Mouse (Mus musculus): ENCODE measurements around the gene Psg19. TPM values are rescaled to one million over a fixed set of nuclear protein-coding genes. Genes with fewer than 3 reads are reported as not detected.
"Not testable (repeated sequence)": the region's sequence is repeated elsewhere in the genome, so short reads cannot be mapped to it uniquely, and the experiment has no call there.

Gene Psg19
- not detected in 2 replicates for total RNA-seq (2017)

GRCm38 (mm10) chr7:18798420-18798819 lies at the start of gene Psg19:
TSS of gene Psg19 (minus strand) at chr7:18798520.
- ATAC-seq (replicated peaks in 1 of 2; ENCODE audit: insufficient read depth in 1 of 2, low FRiP score in 2 of 2, low TSS enrichment in 1 of 2, low read depth in 1 of 2, poor library complexity in 2 of 2, severe bottlenecking in 2 of 2), result no peak

- no peak for ATAC-seq (replicated peaks in 1 of 2; ENCODE audit: insufficient read depth in 1 of 2, low FRiP score in 2 of 2, low TSS enrichment in 1 of 2, low read depth in 1 of 2, poor library complexity in 2 of 2, severe bottlenecking in 2 of 2)
These were observed 46.5 kb upstream of the Psg19 start for GRCm38 (mm10) chr7:18844811-18845210.

GRCm38 (mm10) chr7:18841174-18841567 lies 42.9 kb upstream of the Psg19 start:
- ATAC-seq (replicated peaks in 1 of 2; ENCODE audit: insufficient read depth in 1 of 2, low FRiP score in 2 of 2, low TSS enrichment in 1 of 2, low read depth in 1 of 2, poor library complexity in 2 of 2, severe bottlenecking in 2 of 2), result no peak

GRCm38 (mm10) chr7:18840386-18841173 lies 42.3 kb upstream of the Psg19 start:
- peak; percentile 97 to 99 for ATAC-seq (replicated peaks in 1 of 2; ENCODE audit: insufficient read depth in 1 of 2, low FRiP score in 2 of 2, low TSS enrichment in 1 of 2, low read depth in 1 of 2, poor library complexity in 2 of 2, severe bottlenecking in 2 of 2)

- ATAC-seq (replicated peaks in 1 of 2; ENCODE audit: insufficient read depth in 1 of 2, low FRiP score in 2 of 2, low TSS enrichment in 1 of 2, low read depth in 1 of 2, poor library complexity in 2 of 2, severe bottlenecking in 2 of 2), result peak; percentile 40 to 61; a peak in 3 of 4 replicates
These were observed 41.5 kb upstream of the Psg19 start, which contains the start of gene Mill2 for GRCm38 (mm10) chr7:18839865-18840264. TSS of gene Mill2 (plus strand) at chr7:18839966.

- no peak for ATAC-seq (replicated peaks in 1 of 2; ENCODE audit: insufficient read depth in 1 of 2, low FRiP score in 2 of 2, low TSS enrichment in 1 of 2, low read depth in 1 of 2, poor library complexity in 2 of 2, severe bottlenecking in 2 of 2)
These were observed 34.0 kb upstream of the Psg19 start for GRCm38 (mm10) chr7:18832298-18832697.

GRCm38 (mm10) chr7:18829545-18829944 lies 31.2 kb upstream of the Psg19 start:
- no peak for ATAC-seq (replicated peaks in 1 of 2; ENCODE audit: insufficient read depth in 1 of 2, low FRiP score in 2 of 2, low TSS enrichment in 1 of 2, low read depth in 1 of 2, poor library complexity in 2 of 2, severe bottlenecking in 2 of 2)

GRCm38 (mm10) chr7:18828592-18828991 lies 30.3 kb upstream of the Psg19 start:
- peak; percentile 46 to 60; a peak in 2 of 4 replicates for ATAC-seq (replicated peaks in 1 of 2; ENCODE audit: insufficient read depth in 1 of 2, low FRiP score in 2 of 2, low TSS enrichment in 1 of 2, low read depth in 1 of 2, poor library complexity in 2 of 2, severe bottlenecking in 2 of 2)

GRCm38 (mm10) chr7:18827792-18828546 lies 29.6 kb upstream of the Psg19 start:
- no peak for ATAC-seq (replicated peaks in 1 of 2; ENCODE audit: insufficient read depth in 1 of 2, low FRiP score in 2 of 2, low TSS enrichment in 1 of 2, low read depth in 1 of 2, poor library complexity in 2 of 2, severe bottlenecking in 2 of 2)

GRCm38 (mm10) chr7:18821507-18821906 lies 23.2 kb upstream of the Psg19 start, which contains the start of gene Psg17:
TSS of gene Psg17 (minus strand) at chr7:18821607.
- no peak for ATAC-seq (replicated peaks in 1 of 2; ENCODE audit: insufficient read depth in 1 of 2, low FRiP score in 2 of 2, low TSS enrichment in 1 of 2, low read depth in 1 of 2, poor library complexity in 2 of 2, severe bottlenecking in 2 of 2)

GRCm38 (mm10) chr7:18818301-18818700 lies 20.0 kb upstream of the Psg19 start:
- no peak for ATAC-seq (replicated peaks in 1 of 2; ENCODE audit: insufficient read depth in 1 of 2, low FRiP score in 2 of 2, low TSS enrichment in 1 of 2, low read depth in 1 of 2, poor library complexity in 2 of 2, severe bottlenecking in 2 of 2)

- no peak for ATAC-seq (replicated peaks in 1 of 2; ENCODE audit: insufficient read depth in 1 of 2, low FRiP score in 2 of 2, low TSS enrichment in 1 of 2, low read depth in 1 of 2, poor library complexity in 2 of 2, severe bottlenecking in 2 of 2)
These were observed 5.2 kb upstream of the Psg19 start for GRCm38 (mm10) chr7:18803526-18803925.

- ATAC-seq (replicated peaks in 1 of 2; ENCODE audit: insufficient read depth in 1 of 2, low FRiP score in 2 of 2, low TSS enrichment in 1 of 2, low read depth in 1 of 2, poor library complexity in 2 of 2, severe bottlenecking in 2 of 2), result no peak
These were observed 809 bp upstream of the Psg19 start for GRCm38 (mm10) chr7:18799129-18799528.

GRCm38 (mm10) chr7:18790671-18791070 lies 7.6 kb downstream of the Psg19 start:
- ATAC-seq (replicated peaks in 1 of 2; ENCODE audit: insufficient read depth in 1 of 2, low FRiP score in 2 of 2, low TSS enrichment in 1 of 2, low read depth in 1 of 2, poor library complexity in 2 of 2, severe bottlenecking in 2 of 2), result not testable (repeated sequence)

- peak; percentile 36 to 59; a peak in 3 of 4 replicates for ATAC-seq (replicated peaks in 1 of 2; ENCODE audit: insufficient read depth in 1 of 2, low FRiP score in 2 of 2, low TSS enrichment in 1 of 2, low read depth in 1 of 2, poor library complexity in 2 of 2, severe bottlenecking in 2 of 2)
These were observed 17.0 kb downstream of the Psg19 start for GRCm38 (mm10) chr7:18781301-18781700.

- ATAC-seq (replicated peaks in 1 of 2; ENCODE audit: insufficient read depth in 1 of 2, low FRiP score in 2 of 2, low TSS enrichment in 1 of 2, low read depth in 1 of 2, poor library complexity in 2 of 2, severe bottlenecking in 2 of 2), result no peak
These were observed 19.0 kb downstream of the Psg19 start for GRCm38 (mm10) chr7:18779337-18779781.

GRCm38 (mm10) chr7:18762885-18763284 lies 35.4 kb downstream of the Psg19 start:
- ATAC-seq (replicated peaks in 1 of 2; ENCODE audit: insufficient read depth in 1 of 2, low FRiP score in 2 of 2, low TSS enrichment in 1 of 2, low read depth in 1 of 2, poor library complexity in 2 of 2, severe bottlenecking in 2 of 2), result not testable (repeated sequence)

- ATAC-seq (replicated peaks in 1 of 2; ENCODE audit: insufficient read depth in 1 of 2, low FRiP score in 2 of 2, low TSS enrichment in 1 of 2, low read depth in 1 of 2, poor library complexity in 2 of 2, severe bottlenecking in 2 of 2), result not testable (repeated sequence)
These were observed 38.2 kb downstream of the Psg19 start for GRCm38 (mm10) chr7:18760152-18760551.
